Mouse (Mus musculus): ENCODE results near the gene Snapc5.

DNA sequence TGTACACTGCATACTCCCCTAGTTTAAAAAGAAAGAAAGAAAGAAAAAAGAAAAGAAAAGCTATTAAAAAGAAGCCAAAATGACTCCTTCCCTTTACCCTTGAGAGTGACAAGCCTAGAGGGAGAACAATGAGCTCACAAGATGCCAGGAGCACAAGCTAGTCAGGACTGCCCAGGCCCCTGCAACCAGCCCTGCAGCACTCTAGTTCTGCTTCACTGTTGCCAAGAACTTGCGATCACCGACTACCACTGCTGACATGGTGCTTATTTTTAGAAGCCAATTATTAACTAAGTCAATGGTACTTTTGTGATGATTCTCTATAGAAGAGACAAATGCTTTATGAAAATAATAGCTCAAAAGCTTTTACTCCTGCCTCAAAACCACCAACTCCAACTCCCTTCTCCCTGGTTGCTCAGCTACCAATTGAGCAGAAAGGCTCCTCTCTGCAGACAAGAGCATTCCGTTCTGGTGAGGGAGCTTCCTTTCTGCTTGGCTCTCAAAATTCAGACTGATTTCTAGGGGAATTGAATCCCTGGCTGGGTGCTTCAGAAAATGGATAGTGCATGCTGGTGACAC, 28.5 kb downstream of the Snapc5 start:
- TF ChIP-seq CTCF (IDR thresholded peaks at IDR 0.05; ENCODE audit: low read depth, low read length) (no peak), POLR2AphosphoS5 (IDR thresholded peaks at IDR 0.05; ENCODE audit: insufficient replicate concordance, low read depth, low read length) (no peak), TAL1 (conservative IDR thresholded peaks at IDR 0.05; ENCODE audit: low read depth, low read length) (no peak), GATA1 (IDR thresholded peaks at IDR 0.05; ENCODE audit: borderline replicate concordance, low read length) (no peak), GATA2 (IDR thresholded peaks at IDR 0.05; ENCODE audit: borderline replicate concordance, low read depth, low read length) (no peak)
